Mouse (Mus musculus) kidney, adult 2 months (tissue): ENCODE data around the gene Cmss1.

Experiments used
- CTCF ChIP-seq: fragments of 200-500 bp; conservative IDR thresholded peaks from 2 replicates; pipeline ENCODE4 v1.5.1; 2011; ENCODE audit warnings: low read depth, mild to moderate bottlenecking, control low read depth, low read length, moderate library complexity, mixed read lengths; ENCODE audit not compliant: insufficient read depth, insufficient read length
- POLR2A ChIP-seq: fragments of 200-500 bp; IDR thresholded peaks from one replicate; pipeline ENCODE4 v1.6.1; 2011; ENCODE audit warnings: low read depth, low read length, control low read depth

DNA sequence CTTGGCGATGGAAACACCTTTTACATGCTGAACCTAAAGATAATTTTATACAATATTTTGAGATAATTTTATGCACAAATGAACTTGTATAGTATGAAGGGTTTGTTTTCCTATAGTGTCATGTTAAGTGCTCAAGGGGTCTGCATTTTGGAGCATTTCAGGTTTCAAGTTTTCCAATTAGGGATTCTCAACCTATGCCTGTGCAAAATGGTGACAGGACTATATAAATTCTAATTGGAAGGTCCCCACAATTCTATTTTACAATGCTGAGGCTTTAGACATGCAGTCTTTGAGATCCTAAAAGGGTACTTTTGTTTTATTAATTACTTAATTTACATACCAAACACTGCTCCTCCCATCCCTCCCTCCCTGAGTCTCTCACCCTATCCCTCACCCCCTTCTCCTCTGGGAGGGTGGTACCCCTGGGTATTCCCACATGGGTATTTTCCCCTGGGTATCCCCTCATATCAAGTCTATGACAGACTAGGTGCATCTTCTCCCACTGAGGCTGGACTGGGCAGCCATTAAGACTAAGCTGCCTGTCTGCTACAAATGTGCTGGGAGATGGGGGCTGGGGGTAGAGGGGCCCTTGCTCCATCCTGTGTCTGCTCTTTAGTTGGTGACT, 30.8 kb downstream of the Cmss1 start:
- TF ChIP-seq CTCF (no peak), POLR2A (no peak)
